Mouse (Mus musculus) midbrain, embryonic 10.5 days (tissue): ENCODE results near the gene Fzd9. TPM values are rescaled to one million over a fixed set of nuclear protein-coding genes. Genes with fewer than 3 reads are reported as not detected.
"Not testable (repeated sequence)": the region's sequence is repeated elsewhere in the genome, so short reads cannot be mapped to it uniquely, and the experiment has no call there.

Experiments
- DNase-seq: peaks from one replicate; pipeline ENCODE4 v3.0.0-alpha.2; 2017; ENCODE audit warnings: low spot score
- H3K27ac ChIP-seq: fragments of 300-500 bp; sonication (generic); replicated peaks from 2 replicates; pipeline ENCODE4 v1.5.1; 2016; ENCODE audit warnings: mild to moderate bottlenecking
- H3K27me3 ChIP-seq: fragments of 300-500 bp; sonication (generic); 2 replicates; pipeline ENCODE4 v1.6.1; 2016; ENCODE audit warnings: low read depth, mild to moderate bottlenecking; ENCODE audit not compliant: poor library complexity, severe bottlenecking
- H3K36me3 ChIP-seq: fragments of 300-500 bp; sonication (generic); 2 replicates; pipeline ENCODE4 v1.6.1; 2016; ENCODE audit warnings: mild to moderate bottlenecking, moderate library complexity
- H3K4me1 ChIP-seq: fragments of 300-500 bp; sonication (generic); 2 replicates; pipeline ENCODE4 v1.6.1; 2016
- H3K4me3 ChIP-seq: fragments of 300-500 bp; sonication (generic); 2 replicates; pipeline ENCODE4 v1.5.1; 2016; ENCODE audit warnings: mild to moderate bottlenecking, moderate library complexity
- H3K9me3 ChIP-seq: fragments of 300-500 bp; sonication (generic); replicated peaks from 2 replicates; pipeline ENCODE4 v1.6.1; 2016; ENCODE audit warnings: mild to moderate bottlenecking
- WGBS: fragments of 180-500 bp; shearing (Covaris S2); methylation state at CpG from one replicate; pipeline ENCODE4 v1.1.7; 2016; 5-methylcytosine and 5-hydroxymethylcytosine counted together
- polyA plus RNA-seq: library from polyadenylated mRNA; unstranded; fragments of >200 nt; fragmentation: Nextera tagmentation; extraction: Ambion mirVana; gene quantifications from 2 replicates; pipeline ENCODE4 v1.2.1, GENCODE M21; 2016

Gene Fzd9
- polyA plus RNA-seq, 1 experiment from 2014 or later, result 15.5 TPM

DNA sequence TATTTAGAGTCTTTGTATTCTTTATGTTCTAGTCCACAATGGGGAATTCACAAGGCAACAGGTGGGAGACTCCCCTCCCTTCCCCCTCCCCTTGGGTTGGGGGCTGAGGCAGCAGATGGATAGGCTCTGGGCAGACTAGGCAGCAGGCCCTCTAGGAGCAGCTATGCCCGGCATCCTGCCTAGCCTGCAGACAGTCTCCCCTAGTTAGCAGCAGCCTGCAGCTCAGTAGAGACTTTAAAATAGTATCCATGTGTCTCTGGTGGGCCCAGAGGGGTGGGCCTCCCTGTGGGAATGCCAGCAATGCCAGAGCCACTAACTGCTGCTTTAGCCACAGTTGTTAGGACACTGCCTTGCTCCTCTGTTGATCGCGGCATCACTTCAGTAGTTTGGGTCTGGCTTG lies 8.4 kb downstream of the Fzd9 start:
- peak; percentile 11 for DNase-seq
- Histone ChIP-seq H3K4me3 (no peak overlapping the region), H3K27ac (peak overlapping the region; percentile 59; the same call in 1 of the 2 replicates), H3K27me3 (no peaks in the 10 kb centered on the region), H3K9me3 (no peaks in the 10 kb centered on the region), H3K4me1 (peaks cover 16% of the 10 kb centered on the region), H3K36me3 (peaks cover 100% of the 10 kb centered on the region)
- WGBS, result 91% methylated on average over 3 of the region's 3 CpGs

DNA sequence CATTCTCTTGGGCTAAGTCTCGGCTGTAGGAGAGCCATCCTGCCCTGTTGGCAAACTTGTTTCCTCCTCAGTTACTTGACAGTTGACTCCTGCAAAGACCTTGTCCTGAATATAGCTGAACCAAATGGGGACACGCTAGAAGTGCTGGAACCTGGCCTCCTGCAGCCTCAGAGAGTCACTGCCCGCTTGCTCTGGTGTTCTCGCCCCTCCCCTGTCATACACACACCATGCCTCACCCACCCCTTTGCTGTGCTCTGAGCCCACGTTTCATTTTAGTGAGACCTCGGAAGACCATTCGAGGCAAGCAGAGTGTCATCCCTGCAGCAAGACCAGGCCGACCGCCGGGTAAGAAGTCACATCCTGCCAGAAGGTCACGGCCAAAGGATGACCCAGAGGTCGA lies 8.9 kb downstream of the Fzd9 start:
- 86% methylated on average over 12 of the region's 12 CpGs for WGBS
- Histone ChIP-seq H3K27ac (no peak overlapping the region), H3K4me3 (no peak overlapping the region), H3K4me1 (peaks cover 11% of the 10 kb centered on the region), H3K27me3 (no peaks in the 10 kb centered on the region), H3K9me3 (no peaks in the 10 kb centered on the region), H3K36me3 (peaks cover 100% of the 10 kb centered on the region)
- no peak for DNase-seq

DNA sequence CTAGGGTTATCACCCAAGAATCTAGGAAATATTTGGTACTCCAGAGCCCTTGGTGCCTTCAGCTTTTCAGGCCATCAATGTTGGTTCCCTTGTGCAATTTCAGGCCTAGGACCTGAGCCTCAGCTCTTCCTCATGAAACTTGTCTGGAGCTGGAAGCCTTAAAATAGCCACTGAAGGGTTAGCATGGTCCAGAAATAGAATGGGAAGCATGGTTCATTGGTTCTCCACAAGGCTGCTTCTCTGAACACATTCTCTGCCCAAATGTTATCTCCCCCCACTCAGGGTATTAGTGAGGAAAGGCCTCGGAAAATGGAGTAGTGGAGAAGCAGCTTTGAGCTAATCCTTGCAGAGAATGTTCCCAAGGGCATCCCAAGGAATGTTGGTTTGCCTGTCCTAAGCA lies 9.6 kb downstream of the Fzd9 start:
- no peak overlapping the region for H3K27ac ChIP-seq
- H3K27me3 ChIP-seq, result no peaks in the 10 kb centered on the region
- 71% methylated on average over 1 of the region's 1 CpGs for WGBS
- peak; percentile 10 for DNase-seq
- H3K9me3 ChIP-seq, result no peaks in the 10 kb centered on the region
- peaks cover 100% of the 10 kb centered on the region for H3K36me3 ChIP-seq
- H3K4me3 ChIP-seq, result no peak overlapping the region
- peaks cover 5% of the 10 kb centered on the region; the same call in 1 of the 2 replicates for H3K4me1 ChIP-seq

DNA sequence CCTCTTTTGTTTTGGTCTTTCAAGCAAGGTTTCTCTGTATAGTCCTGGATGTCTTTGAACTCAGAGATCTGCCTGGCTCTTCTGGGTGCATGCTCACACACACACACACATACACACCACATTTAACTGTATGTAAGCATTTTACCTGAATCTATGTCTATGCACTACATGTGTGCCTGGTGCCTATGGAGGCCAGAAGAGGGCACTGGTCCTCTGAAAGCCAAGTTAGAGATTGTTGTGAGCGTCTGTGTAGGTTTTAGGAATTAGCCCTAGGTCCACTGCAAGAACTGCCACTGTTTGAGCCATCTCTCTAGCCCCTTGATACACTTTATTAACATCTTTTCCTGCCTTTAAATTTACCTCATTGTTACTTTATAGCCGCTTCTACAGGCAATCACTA lies 12.2 kb downstream of the Fzd9 start:
- WGBS, result 87% methylated on average over 2 of the region's 2 CpGs
- Histone ChIP-seq H3K27me3 (no peaks in the 10 kb centered on the region), H3K27ac (no peak overlapping the region), H3K9me3 (no peaks in the 10 kb centered on the region), H3K4me3 (no peak overlapping the region), H3K36me3 (peaks cover 100% of the 10 kb centered on the region), H3K4me1 (no peaks in the 10 kb centered on the region)
- no peak for DNase-seq

DNA sequence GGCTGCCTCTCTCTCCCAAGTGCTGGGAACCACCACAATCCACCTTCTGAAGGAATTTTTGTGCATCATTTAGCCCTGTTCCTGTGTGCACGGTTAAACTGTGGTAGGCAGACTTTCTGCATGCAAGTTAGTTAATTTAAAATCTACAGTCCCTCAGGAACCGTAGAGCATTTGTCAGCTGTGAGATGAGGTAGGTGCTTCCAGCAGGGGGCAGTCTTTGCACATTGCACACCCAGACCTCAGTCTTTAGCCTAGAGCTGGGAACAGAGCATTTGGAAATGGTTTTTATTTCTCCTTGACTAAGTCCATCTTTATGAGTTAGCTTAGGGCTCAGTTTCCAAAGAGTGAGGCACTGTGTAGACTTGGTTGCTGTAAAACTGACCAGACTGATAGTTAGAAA lies 14.5 kb downstream of the Fzd9 start:
- Histone ChIP-seq H3K36me3 (peaks cover 100% of the 10 kb centered on the region), H3K9me3 (no peaks in the 10 kb centered on the region), H3K4me1 (no peaks in the 10 kb centered on the region), H3K4me3 (no peak overlapping the region), H3K27me3 (no peaks in the 10 kb centered on the region), H3K27ac (no peak overlapping the region)
- peak; percentile 64 for DNase-seq
- 68% methylated on average over 2 of the region's 2 CpGs for WGBS

DNA sequence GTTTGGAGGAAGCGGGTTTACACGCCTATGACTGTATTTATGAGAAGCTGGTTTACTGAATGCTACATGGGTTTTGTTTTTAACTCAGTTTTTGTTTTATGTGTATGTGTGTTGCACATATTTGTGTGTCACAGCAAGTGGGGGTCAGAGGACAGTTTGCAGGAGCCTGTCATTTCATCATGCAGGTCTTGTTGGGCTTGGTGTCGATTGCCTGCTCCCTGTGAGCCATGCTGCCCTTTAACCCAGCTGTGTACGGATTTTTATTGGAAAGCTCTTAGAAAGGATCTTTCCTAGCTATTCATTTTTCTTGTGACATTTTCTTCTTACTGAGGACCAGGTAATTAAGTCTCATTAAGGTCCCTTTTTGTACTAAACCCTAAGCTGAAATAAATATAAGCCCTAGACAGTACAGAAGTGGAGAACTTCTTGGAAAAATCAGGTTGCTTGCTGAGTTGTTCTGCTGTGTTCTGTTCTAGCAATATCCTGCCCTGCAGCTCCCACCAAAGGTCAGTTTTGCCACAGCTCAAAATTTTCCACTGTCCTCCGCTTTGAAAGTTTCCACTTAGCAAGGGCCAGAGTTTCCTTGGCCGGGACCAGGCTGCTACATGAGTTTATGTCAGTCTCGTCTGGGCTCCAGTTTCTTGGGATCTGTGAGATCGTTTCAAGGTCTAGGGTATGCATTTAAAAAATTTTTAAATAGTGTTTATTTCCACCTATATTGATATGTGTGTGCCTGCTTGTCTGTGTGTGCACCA lies 17.7 kb downstream of the Fzd9 start:
- no peaks in the 10 kb centered on the region for H3K4me1 ChIP-seq
- H3K36me3 ChIP-seq, result peaks cover 98% of the 10 kb centered on the region
- no peaks in the 10 kb centered on the region for H3K9me3 ChIP-seq
- H3K4me3 ChIP-seq, result no peak overlapping the region
- H3K27me3 ChIP-seq, result no peaks in the 10 kb centered on the region
- 95% methylated on average over 8 of the region's 8 CpGs for WGBS
- no peak overlapping the region for H3K27ac ChIP-seq
- no peak for DNase-seq

DNA sequence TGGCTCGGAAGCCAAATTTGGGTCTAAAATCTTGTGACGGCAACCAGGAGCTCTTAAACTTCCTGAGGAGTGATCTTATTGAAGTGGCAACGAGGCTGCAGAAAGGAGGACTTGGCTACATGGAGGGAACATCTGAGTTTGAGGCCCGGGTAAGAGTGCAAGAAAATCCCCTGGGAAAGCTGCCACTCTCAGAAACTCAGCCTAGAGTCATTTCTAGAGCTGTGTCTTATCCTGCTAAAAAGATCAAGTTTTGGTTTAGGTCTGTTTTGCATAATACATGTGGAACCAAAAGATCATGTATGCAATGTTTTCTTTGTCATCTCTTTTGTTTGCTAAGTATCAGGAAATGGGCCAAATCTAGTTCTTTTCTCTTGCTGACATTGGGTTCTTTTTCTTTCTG lies 20.8 kb downstream of the Fzd9 start:
- Histone ChIP-seq H3K27me3 (no peaks in the 10 kb centered on the region), H3K4me3 (no peak overlapping the region), H3K36me3 (peaks cover 98% of the 10 kb centered on the region), H3K27ac (no peak overlapping the region), H3K4me1 (no peaks in the 10 kb centered on the region), H3K9me3 (no peaks in the 10 kb centered on the region)
- 95% methylated on average over 4 of the region's 4 CpGs for WGBS
- DNase-seq, result no peak

DNA sequence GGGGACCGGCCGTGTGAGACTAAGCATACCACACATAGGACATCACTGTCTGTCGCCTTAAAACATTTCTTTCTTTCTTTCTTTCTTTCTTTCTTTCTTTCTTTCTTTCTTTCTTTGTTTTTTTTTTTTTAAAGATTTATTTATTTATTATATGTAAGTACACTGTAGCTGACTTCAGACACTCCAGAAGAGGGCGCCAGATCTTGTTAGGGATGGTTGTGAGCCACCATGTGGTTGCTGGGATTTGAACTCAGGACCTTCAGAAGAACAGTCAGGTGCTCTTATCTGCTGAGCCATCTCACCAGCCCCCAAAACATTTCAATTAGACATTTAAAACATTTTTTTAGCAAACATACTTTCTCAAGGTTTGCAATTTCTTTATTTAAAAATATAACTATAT lies 25.2 kb downstream of the Fzd9 start:
- DNase-seq, H3K9me3 ChIP-seq, H3K4me1 ChIP-seq, H3K27me3 ChIP-seq, H3K27ac ChIP-seq, H3K4me3 ChIP-seq: not testable (repeated sequence)
- peaks cover 98% of the 10 kb centered on the region for H3K36me3 ChIP-seq
- 93% methylated on average over 4 of the region's 4 CpGs for WGBS

DNA sequence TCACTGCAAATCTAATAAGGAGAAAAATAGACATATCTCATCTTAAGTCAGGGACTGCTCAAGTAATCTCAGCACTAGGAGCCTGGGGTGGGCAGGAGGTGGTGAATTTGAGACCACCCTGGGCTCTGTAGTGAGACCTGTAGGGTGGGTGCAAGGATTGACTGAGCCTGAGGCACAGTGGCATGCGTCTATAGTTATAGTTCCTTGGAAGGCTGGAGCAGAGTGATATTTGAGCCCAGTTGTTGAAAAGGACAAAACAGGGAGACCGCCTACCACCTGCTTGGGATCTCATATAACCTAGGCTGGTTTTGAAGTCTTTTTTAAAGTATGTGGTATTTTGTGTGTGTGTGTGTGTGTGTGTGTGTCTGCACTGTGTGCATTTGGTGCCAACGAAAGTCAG lies 26.9 kb downstream of the Fzd9 start:
- Histone ChIP-seq H3K27me3 (no peaks in the 10 kb centered on the region), H3K4me1 (no peaks in the 10 kb centered on the region), H3K27ac (no peak overlapping the region), H3K4me3 (no peak overlapping the region), H3K36me3 (peaks cover 100% of the 10 kb centered on the region), H3K9me3 (no peaks in the 10 kb centered on the region)
- WGBS, result 97% methylated on average over 3 of the region's 3 CpGs
- no peak for DNase-seq

DNA sequence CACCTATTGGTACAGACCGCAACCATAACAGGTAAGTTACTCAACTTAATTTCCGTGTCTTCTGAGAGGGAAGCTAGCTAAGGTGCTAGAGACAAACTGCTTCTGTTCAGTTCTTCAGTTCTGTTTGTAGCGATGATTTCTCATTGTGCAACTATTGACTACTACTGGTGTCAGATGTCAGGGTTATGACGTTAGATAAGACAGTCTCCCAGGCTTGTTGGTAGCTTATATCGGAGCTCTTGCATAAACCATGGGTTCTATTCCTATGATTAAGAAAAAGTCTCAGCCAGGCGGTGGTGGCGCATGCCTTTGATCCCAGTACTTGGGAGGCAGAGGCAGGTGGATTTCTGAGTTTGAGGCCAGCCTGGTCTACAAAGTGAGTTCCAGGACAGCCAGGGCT lies 29.0 kb downstream of the Fzd9 start:
- DNase-seq, result no peak
- H3K4me1 ChIP-seq, result no peaks in the 10 kb centered on the region
- H3K27ac ChIP-seq, result no peak overlapping the region
- H3K9me3 ChIP-seq, result no peaks in the 10 kb centered on the region
- no peak overlapping the region for H3K4me3 ChIP-seq
- 95% methylated on average over 7 of the region's 7 CpGs for WGBS
- H3K36me3 ChIP-seq, result peaks cover 100% of the 10 kb centered on the region
- H3K27me3 ChIP-seq, result no peaks in the 10 kb centered on the region

DNA sequence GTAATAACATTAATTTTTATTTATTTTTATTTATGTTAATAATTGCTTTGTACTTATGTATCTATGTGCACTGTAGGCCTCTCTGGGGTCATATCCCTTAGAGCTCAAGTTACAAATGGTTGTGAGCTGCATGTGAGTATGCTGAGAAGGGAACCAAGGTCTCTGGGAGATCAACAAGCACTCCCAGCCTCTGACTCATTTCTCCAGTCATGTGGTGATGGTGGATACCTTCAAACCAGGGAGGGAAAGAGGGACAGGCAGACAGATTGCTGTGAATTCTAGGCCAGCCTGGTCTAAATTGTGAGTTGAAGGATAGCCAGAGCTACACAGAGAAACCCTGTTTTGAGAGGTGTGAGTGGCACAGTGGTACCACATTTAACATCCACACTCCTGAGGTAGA lies 30.1 kb downstream of the Fzd9 start:
- H3K4me1 ChIP-seq, result no peaks in the 10 kb centered on the region
- H3K36me3 ChIP-seq, result peaks cover 100% of the 10 kb centered on the region
- no peak for DNase-seq
- no peaks in the 10 kb centered on the region for H3K27me3 ChIP-seq
- no peaks in the 10 kb centered on the region for H3K9me3 ChIP-seq
- H3K4me3 ChIP-seq, result no peak overlapping the region
- H3K27ac ChIP-seq, result no peak overlapping the region

DNA sequence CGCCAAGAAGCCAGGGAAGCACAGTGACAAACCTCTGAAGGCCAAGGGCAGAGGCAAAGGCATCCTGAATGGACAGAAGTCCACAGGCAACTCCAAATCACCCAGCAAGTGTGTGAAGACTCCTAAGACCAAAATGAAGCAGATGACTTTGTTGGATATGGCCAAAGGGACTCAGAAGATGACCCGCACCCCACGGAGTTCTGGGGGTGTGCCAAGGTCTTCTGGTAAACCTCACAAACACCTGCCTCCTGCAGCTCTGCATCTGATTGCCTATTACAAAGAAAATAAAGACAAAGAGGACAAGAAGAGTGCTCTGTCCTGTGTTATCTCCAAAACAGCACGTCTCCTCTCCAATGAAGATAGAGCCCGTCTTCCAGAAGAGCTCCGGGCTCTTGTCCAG lies 34.2 kb downstream of the Fzd9 start:
- H3K4me1 ChIP-seq, result no peaks in the 10 kb centered on the region
- H3K27me3 ChIP-seq, result no peaks in the 10 kb centered on the region
- WGBS, result 96% methylated on average over 6 of the region's 6 CpGs
- no peaks in the 10 kb centered on the region for H3K9me3 ChIP-seq
- H3K27ac ChIP-seq, result no peak overlapping the region
- H3K36me3 ChIP-seq, result peaks cover 100% of the 10 kb centered on the region
- H3K4me3 ChIP-seq, result no peak overlapping the region
- no peak for DNase-seq

DNA sequence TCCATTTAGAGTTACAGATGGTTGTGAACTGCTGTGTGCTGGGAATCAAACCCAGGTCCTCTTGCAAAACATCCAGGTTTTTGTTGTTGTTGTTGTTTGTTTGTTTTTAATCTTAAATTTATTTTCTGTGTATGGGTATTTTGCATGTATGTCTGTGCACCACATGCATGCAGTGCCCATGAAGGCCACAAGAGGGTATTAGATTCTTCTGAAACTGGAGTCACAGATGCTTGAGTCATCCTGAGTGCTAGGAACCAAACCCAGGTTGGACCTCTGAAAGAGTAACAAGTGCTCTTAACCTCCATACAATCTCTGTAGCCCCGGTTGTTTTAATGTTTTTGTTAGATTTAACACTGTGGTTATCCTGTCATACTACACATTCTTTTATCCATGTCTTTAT lies 42.8 kb downstream of the Fzd9 start:
- H3K9me3 ChIP-seq, result no peaks in the 10 kb centered on the region
- no peak overlapping the region for H3K27ac ChIP-seq
- peaks cover 99% of the 10 kb centered on the region for H3K36me3 ChIP-seq
- H3K27me3 ChIP-seq, result no peaks in the 10 kb centered on the region
- WGBS, result 95% methylated on average over 1 of the region's 1 CpGs
- no peak overlapping the region for H3K4me3 ChIP-seq
- no peak for DNase-seq
- no peaks in the 10 kb centered on the region for H3K4me1 ChIP-seq

DNA sequence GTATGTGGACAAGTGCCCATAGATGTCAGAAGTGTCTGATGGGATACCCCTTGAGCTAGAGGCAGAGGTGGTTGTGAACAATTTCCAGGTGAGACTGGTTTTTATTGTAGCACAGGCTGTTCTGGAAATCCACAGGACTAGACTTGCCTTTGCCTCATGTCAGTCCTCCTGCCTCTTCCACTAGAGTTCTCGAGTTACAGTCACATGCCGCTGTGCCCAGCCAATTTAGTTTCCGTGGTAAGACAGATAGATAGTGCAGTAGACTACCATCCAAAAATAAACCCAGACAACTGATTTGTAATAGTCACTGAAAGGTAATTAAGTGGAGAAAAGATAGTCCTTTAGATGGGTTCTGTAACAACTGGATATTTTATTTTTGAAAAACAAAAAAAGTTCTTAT lies 48.3 kb downstream of the Fzd9 start:
- DNase-seq, result no peak
- Histone ChIP-seq H3K4me1 (no peaks in the 10 kb centered on the region), H3K9me3 (no peaks in the 10 kb centered on the region), H3K4me3 (no peak overlapping the region), H3K27me3 (no peaks in the 10 kb centered on the region), H3K36me3 (peaks cover 98% of the 10 kb centered on the region), H3K27ac (no peak overlapping the region)
- WGBS, result 92% methylated on average over 3 of the region's 3 CpGs
